Mouse (Mus musculus) retina, postnatal 7 days (tissue): ENCODE data around the gene Mmel1.

Experiments
- DNase-seq: peaks from one replicate; pipeline ENCODE4 v3.0.0-alpha.2; 2012; ENCODE audit warnings: low read depth, low spot score

Mmel1 gene

GRCm38 (mm10) chr4:154904185-154905071 is 35.0 kb downstream of the Mmel1 start:
- DNase-seq: no peak

- DNase-seq: peak; percentile 57
Observed at GRCm38 (mm10) chr4:154907833-154908232, 38.4 kb downstream of the Mmel1 start.

- DNase-seq: no peak
Observed at GRCm38 (mm10) chr4:154908490-154908889, 39.1 kb downstream of the Mmel1 start.

GRCm38 (mm10) chr4:154910606-154911522 is 41.5 kb downstream of the Mmel1 start:
- no peak for DNase-seq

- DNase-seq: no peak
Observed at GRCm38 (mm10) chr4:154911644-154912043, 42.3 kb downstream of the Mmel1 start.

- DNase-seq: no peak
Observed at GRCm38 (mm10) chr4:154913845-154914244, 44.5 kb downstream of the Mmel1 start.

DNA sequence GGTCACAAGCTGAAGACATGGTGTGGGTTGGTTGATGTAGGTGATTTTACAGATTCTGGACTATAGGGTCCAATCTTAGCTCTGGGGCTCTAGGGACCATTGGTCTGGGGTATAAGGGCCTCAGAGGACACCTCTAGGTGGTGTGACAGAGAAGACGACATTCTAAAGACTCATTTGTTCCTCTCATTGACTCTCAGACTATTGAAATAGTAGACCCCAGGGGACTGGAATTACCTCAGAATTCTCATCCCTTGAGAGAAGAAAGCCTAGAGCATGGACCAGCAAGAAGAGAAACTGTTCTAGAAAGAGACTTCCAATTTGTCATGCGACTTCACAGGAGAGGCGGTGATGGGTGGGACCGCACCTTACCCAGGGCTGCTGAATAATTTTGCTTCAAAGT is 44.9 kb downstream of the Mmel1 start:
- no peak for DNase-seq

DNA sequence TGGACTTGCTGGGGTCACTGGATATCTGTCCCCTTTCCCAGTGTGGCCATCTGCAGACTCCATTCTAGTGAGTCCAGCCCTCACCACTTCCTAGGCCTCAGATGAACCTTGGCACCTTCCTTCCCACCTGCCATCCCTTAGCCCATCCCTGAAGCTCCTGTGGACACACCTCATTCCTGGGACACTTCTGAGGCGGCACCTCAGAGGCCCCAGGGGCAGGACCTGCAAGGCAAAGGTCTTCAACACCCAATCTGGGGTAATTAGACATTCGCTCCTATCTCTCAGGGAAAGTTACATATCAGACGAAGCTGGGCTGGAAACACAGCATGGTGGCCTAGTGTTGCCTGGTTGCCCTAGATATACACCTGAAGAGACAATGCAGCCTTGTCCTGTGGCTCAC is 45.3 kb downstream of the Mmel1 start:
- no peak for DNase-seq

DNA sequence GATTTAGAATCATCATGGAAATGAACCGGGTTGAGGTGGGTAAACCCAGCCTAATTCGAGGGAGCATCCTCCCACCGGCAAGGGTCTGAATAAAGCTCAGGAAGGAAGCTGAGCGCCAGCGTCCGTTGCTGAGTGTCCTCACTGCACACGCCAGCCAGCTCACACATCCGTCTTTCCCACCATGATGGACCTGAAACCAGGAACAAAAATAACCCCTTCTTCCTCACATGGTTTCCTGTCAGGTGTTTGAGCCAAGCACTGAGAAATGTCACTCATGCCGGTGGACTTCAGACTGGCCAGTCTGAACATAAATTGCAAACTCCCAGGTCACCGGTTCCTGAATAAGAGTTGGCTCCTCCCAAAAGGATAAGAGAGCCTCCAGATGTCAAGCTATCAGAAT is 45.9 kb downstream of the Mmel1 start:
- DNase-seq: no peak

- DNase-seq: no peak
Observed at GRCm38 (mm10) chr4:154916662-154917061, 47.3 kb downstream of the Mmel1 start.

DNA sequence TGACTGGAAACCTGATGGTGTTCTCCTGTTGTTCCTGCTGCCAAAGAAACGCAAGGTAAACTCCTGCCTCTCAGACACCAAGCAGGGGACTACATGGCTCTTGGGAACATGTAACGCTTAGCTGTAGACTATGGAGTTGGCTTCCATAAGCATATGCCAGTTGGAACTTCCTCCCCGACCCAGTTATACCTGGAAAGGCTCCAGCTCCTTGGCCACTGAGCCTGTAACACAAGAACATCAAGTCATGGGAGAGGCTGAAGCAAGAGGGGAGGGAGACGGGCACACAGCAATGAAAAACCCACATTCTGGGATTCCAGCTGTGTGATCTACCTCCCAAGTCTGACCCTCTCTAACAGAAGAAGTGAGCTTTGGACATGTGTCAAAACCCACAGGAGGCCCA is 52.9 kb downstream of the Mmel1 start:
- DNase-seq: no peak

- no peak for DNase-seq
Observed at GRCm38 (mm10) chr4:154922931-154923330, 53.5 kb downstream of the Mmel1 start.

DNA sequence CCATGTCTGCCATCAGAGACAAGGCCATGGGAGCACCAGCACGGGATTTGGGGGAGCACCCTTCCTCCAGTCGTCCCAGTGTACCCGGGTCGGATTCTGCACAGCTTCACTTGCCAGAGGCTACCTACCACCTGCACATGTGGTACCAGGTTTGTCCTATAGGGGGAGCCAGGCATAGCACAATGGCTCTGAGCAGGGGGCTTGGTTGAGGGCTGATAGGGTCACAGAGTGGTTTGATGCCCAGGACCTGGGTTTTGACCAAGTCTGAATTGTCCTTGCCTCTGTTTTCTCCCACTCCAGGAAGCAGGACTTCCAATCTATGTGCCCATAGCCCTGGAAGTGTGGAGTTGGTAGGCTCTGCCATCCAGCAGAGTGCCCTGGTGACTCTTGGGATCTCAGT is 56.0 kb downstream of the Mmel1 start:
- no peak for DNase-seq

GRCm38 (mm10) chr4:154926969-154927898 is 57.8 kb downstream of the Mmel1 start:
- DNase-seq: no peak

DNA sequence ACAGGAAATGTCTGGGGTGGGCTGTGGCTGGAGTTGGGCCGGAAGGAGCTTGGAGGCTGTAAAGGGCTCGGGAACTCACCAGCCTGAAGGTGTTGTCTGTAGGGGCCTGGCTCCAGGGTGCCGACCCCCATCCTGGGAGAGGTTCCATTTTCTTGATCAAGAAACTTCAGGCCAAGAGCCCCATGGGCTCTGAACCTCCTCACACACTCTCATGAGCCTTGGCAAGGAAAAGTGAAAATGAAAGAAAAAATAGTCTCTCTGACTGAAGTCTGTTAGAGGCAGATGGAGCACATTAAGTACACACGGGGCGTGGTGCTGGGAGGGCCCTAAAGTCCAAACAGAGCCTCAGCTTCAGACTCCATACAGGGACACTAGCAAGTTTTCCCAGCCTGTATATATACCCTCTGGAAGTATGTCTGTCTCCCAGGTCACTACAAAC is 58.5 kb downstream of the Mmel1 start:
- no peak for DNase-seq

GRCm38 (mm10) chr4:154928395-154929087 is 59.2 kb downstream of the Mmel1 start, which contains the start of gene Tnfrsf14:
Gene Tnfrsf14, minus strand, starts transcription at chr4:154928563.
- DNase-seq: no peak

GRCm38 (mm10) chr4:154929088-154929660 is 59.8 kb downstream of the Mmel1 start:
- no peak for DNase-seq

DNA sequence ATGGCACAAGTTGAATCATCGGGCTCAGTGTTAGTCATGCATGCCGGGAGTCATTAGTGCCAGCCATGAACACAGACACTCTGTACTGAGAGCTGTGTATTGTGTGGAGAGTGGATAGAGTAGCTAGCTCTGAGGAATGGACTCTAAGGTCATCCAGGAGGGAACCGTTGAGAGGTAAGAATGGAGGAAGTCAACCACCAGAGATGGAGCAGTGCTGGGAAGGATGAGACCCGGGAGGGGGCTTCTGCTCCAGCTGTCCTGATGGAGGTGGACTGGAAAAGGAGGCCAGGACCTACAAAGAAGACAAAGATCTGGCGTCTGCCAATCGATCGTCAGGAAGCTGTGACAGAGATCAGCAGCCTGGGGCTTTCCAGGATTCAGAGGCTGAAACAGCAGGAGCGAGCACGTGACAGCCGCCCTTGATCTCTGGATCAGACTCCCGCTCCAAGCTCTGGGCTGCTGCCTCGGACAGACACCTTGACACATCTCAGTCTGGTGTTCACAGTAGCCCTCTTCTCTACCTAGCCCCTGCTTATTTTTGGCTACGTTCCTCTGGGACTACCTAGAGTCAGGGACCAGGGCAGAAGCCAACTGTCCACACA is 64.0 kb downstream of the Mmel1 start:
- no peak for DNase-seq

DNA sequence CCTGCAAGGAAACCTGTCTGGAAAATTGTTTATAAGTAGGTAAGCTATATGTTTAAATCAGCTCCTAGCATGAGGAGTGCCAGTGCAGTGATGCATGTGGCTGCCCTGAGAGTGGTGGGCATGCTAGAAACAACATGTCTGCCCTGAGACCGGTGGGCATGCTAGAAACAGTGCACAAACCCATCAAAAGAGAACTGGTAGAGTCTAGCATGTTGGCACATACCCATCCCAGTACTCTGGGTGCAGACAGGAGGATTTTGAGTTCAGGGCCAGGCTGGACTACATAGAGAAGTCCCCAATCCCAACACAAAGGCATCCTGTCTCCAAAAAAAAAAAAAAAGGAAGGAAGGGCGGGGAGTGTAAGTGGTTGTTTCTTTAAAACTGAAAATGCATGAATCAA is 65.4 kb downstream of the Mmel1 start:
- no peak for DNase-seq

GRCm38 (mm10) chr4:154935788-154936187 is 66.4 kb downstream of the Mmel1 start:
- no peak for DNase-seq
